Mouse (Mus musculus) megakaryocyte-erythroid progenitor cell, adult 5 weeks (primary cell): Measurements from ENCODE around the gene Slc22a20. TPM values are rescaled to one million over a fixed set of nuclear protein-coding genes. Genes with fewer than 3 reads are reported as not detected.

ENCODE experiments used
- polyA plus RNA-seq: library from polyadenylated mRNA; stranded (reverse); fragments of >175 nt; gene quantifications from 2 replicates; pipeline ENCODE4 v1.2.3, GENCODE M21; 2012

Gene Slc22a20
- not detected in 2 replicates for polyA plus RNA-seq

GRCm38 (mm10) chr19:5986043-5986442 lies at the start of gene Slc22a20:
Gene Slc22a20, minus strand, starts transcription at chr19:5986143.

DNA sequence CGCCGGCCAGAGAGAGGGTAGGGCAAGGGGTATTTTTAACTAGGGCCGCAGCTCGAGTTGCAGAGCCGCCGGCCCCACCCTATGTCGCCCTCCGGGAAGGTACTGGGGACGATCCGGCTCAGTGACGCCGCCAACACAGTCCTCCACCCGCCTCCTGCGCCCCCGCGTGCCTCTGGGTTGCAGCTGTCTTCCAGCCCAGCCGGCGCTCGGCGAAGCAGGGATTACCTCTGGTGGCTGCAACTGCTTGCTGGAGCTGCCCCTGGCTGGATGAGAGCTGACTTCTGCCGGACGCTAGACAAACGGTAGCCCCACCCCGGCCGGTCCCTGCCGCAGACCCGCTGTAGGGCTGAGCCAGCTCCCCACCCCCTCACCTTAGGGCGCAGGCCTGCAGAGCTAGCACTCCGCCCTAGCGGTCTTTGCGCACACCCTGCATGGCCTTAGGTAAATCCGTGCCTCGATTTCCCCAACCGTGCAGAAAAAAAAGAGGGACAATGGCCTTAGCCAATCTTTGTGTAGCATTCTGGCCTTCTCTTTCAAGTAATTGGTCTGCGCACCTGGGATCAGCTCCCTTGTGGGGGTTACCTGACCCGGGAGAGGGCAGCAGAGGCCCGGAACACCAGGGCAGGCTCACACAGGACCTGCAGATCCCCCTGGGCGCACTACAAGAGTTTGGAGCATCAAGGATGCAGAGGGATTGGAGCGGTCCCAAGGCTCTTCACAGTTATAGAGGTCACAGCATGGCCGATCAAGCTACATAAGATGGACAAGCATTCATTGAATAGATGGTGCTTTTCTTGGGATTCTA lies 29.8 kb upstream of the Slc22a20 start, which contains the start of gene Capn1:
TSS of gene Capn1 (minus strand) at position 387 of the 805 bp plus-strand sequence.

GRCm38 (mm10) chr19:5963883-5964562 lies 21.9 kb downstream of the Slc22a20 start, which contains the start of gene Pola2:
Gene Pola2, minus strand, starts transcription at chr19:5964202.

DNA sequence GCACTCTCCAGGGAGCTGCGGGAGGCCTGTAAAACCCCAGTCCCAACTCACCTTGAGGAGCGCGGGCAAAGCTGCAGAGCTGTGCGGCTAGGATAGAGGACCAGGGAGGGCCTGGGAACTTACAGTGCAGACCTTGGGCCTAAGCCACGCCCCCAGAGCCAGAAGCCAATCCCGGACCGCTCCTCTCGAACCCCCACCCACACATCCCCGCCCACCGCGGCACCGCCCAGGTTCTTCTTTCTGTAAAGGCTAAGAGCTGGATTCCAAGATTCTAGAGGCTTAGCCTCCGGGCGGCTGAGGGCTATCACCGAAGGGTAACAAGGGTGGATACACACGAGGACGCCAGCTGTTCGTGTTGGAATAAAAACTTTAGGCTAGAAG lies 61.2 kb downstream of the Slc22a20 start, which contains the start of gene Cdc42ep2:
TSS of gene Cdc42ep2 (minus strand) at position 104 of the 381 bp plus-strand sequence.

Other genes with a start within 250 kb of the Slc22a20 start
- 47.2 and 67.1 TPM in 2 replicates for gene Ltbp3, start 245.2 kb downstream of the Slc22a20 start, polyA plus RNA-seq
- gene Scyl1, start 214.7 kb downstream of the Slc22a20 start, polyA plus RNA-seq = 78.1 and 93.1 TPM in 2 replicates
- 27.8 and 28.3 TPM in 2 replicates for gene Frmd8, start 110.9 kb downstream of the Slc22a20 start, polyA plus RNA-seq
- gene Slc25a45, start 108.3 kb downstream of the Slc22a20 start, polyA plus RNA-seq = 8.4 and 9.5 TPM in 2 replicates
- 0.84 and 1.3 TPM in 2 replicates for gene Tigd3, start 92.0 kb downstream of the Slc22a20 start, polyA plus RNA-seq
- 48.2 and 61.9 TPM in 2 replicates for gene Dpf2, start 73.1 kb downstream of the Slc22a20 start, polyA plus RNA-seq
- 0.10 and 0.20 TPM in 2 replicates for gene Cdc42ep2, start 61.3 kb downstream of the Slc22a20 start, polyA plus RNA-seq
- 41.2 and 48.3 TPM in 2 replicates for gene Pola2, start 21.9 kb downstream of the Slc22a20 start, polyA plus RNA-seq
- 105 and 106 TPM in 2 replicates for gene Capn1, start 29.8 kb upstream of the Slc22a20 start, polyA plus RNA-seq
- gene Syvn1, start 60.4 kb upstream of the Slc22a20 start, polyA plus RNA-seq = 167 and 179 TPM in 2 replicates
- gene Mrpl49, start 71.6 kb upstream of the Slc22a20 start, polyA plus RNA-seq = 22.3 and 22.4 TPM in 2 replicates
- gene Fau, start 71.7 kb upstream of the Slc22a20 start, polyA plus RNA-seq = 4,552 and 5,111 TPM in 2 replicates
- gene Znhit2, start 75.0 kb upstream of the Slc22a20 start, polyA plus RNA-seq = 62.2 and 69.2 TPM in 2 replicates
- 10.4 and 10.7 TPM in 2 replicates for gene Tm7sf2, start 82.2 kb upstream of the Slc22a20 start, polyA plus RNA-seq
- 42.3 and 58.6 TPM in 2 replicates for gene Vps51, start 91.1 kb upstream of the Slc22a20 start, polyA plus RNA-seq
- not detected in 2 replicates for gene Tmem262, start 93.9 kb upstream of the Slc22a20 start, polyA plus RNA-seq
- 0.47 and 1.4 TPM in 2 replicates for gene Gm28374, start 96.1 kb upstream of the Slc22a20 start, polyA plus RNA-seq
- 69.2 and 77.1 TPM in 2 replicates for gene Zfpl1, start 98.8 kb upstream of the Slc22a20 start, polyA plus RNA-seq
- gene Cdca5, start 98.8 kb upstream of the Slc22a20 start, polyA plus RNA-seq = 10.9 and 13.6 TPM in 2 replicates
- 2.3 and 3.3 TPM in 2 replicates for gene AC131692.1, start 108.3 kb upstream of the Slc22a20 start, polyA plus RNA-seq
- 0.07 and 0.37 TPM in 2 replicates for gene Naaladl1, start 119.6 kb upstream of the Slc22a20 start, polyA plus RNA-seq
- gene Sac3d1, start 132.5 kb upstream of the Slc22a20 start, polyA plus RNA-seq = 57.7 and 61.3 TPM in 2 replicates
- 117 and 133 TPM in 2 replicates for gene Snx15, start 142.2 kb upstream of the Slc22a20 start, polyA plus RNA-seq
- 0.92 and 1.5 TPM in 2 replicates for gene Batf2, start 154.8 kb upstream of the Slc22a20 start, polyA plus RNA-seq
- 54.7 and 67.6 TPM in 2 replicates for gene Arl2, start 155.4 kb upstream of the Slc22a20 start, polyA plus RNA-seq
- not detected in 2 replicates for gene Majin, start 198.2 kb upstream of the Slc22a20 start, polyA plus RNA-seq
- not detected in 2 replicates for gene Gpha2, start 240.2 kb upstream of the Slc22a20 start, polyA plus RNA-seq
- gene Ppp2r5b, start 249.7 kb upstream of the Slc22a20 start, polyA plus RNA-seq = 17.7 and 17.9 TPM in 2 replicates